Mouse (Mus musculus) naive thymus-derived CD4-positive, alpha-beta T cell, adult 2 months (primary cell): ENCODE measurements around the gene Clp1.
"Not testable (repeated sequence)": the region's sequence is repeated elsewhere in the genome, so short reads cannot be mapped to it uniquely, and the experiment has no call there.

Experiments used
- DNase-seq: peaks from one replicate; pipeline ENCODE4 v3.0.0-alpha.2; 2011; ENCODE audit warnings: low read depth

The Clp1 gene

DNA sequence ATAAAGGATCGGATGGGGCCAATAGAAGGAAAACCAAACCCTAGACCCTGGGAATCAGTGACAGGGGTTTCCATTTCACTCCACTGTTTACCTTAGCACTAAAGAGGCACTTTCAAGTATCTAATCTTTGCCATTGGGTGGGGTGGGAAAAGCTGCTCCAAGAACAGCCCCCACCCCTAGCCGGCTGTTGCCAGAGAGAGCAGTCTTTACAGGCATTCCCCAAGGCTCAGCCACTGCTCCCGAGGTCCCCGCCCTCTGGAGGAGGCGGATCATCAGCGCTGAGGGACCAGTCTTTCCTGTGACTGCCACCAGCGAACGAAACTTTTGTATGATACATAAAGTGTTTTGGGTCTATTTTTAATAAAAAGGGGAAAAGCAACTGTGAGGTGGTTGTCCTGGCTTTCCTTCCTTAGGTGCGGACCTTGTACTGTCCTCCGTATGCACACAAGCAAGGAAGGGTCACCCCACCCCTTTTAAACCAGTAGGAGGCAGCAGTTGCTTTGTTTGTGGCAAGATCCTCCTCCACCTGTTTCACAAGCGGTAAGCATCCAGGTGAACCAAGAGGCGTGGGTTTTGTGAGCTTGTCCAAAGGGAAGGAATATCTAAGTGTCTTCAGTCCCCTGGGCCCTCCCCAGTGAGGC, 11.2 kb upstream of the Clp1 start:
- DNase-seq: no peak

DNA sequence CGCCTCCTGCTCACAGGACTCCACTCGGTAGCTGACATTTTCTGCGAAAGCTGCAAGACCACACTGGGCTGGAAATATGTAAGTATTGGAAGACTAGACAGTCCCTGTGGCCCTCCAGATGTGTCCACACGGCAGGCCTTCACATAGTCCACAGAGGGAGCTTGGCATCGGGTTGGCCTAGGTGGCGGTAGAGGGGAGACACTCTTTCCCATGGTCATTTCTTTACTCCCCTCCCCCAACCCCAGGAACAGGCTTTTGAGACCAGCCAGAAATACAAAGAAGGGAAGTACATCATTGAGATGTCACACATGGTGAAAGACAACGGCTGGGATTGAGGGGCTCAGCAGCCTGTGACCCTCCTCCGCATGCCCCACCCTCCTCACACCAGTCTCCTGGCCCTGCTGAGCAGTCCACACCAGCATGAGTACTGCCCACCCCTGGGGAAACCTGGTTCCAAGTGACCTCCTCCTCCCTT, 10.3 kb upstream of the Clp1 start:
- DNase-seq: no peak

DNA sequence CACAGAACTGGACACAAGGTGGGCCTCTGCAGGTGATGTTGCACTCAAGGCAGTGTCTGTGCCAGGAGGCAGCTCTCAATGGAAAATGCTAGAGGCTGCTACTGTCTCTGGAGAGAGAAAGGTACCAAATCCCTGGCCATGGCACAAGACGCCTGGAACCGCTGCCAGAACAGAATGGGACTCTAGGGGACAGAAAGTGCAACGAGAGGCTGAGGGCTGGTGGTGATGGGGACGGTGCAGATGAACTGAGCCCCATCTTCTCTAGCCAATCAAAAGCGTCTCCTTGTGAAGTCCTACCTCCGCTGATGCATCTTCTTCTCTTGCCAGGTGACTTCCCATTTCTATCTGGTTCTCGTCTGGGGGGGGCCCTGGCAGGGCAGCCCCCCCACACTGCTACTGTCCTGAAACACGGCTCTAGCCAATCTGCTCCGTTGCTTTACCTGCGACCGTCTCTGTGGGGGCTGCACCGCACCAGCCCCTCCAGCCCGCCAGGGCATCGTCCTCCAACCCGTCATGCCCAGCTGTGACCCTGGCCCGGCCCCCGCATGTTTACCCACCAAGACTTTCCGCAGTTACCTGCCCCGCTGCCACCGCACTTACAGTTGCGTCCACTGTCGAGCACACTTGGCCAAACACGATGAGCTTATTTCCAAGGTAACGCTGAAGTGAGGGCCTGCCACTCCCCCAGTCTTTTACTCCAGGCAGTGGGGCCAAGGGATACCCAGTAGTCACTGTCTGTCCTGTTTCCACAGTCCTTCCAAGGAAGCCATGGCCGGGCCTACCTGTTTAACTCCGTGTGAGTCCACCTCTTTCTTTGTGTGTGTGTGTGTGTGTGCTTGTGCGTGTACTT, 9.4 kb upstream of the Clp1 start:
- no peak for DNase-seq

DNA sequence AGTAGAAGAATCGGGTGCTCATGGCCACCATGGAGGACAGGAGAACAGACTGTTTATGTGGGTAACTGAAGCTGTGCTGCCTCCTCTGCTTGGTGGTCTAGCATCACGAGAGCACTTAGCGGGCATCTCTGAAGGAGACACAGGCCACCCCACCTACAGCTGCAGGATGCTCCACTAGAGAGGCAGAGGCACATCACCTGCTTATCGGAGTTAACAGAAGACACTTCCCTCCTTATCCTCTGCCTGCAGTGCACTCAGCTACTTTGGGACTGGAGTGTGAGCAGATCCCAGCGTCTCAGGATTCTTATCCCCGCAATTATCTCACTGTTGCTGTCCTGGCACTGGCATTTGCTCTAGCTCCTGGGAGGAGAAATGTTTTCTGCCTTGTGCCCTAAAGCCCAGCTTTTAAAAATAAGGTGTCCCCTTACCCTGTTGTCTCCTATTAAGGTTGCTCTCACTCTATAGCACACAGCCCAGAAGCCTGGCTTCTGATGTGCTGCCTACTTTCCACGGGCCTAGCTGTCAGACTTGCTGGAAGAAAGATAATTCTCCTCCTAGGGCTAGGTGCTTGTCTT, 8.3 kb upstream of the Clp1 start:
- DNase-seq: no peak

DNA sequence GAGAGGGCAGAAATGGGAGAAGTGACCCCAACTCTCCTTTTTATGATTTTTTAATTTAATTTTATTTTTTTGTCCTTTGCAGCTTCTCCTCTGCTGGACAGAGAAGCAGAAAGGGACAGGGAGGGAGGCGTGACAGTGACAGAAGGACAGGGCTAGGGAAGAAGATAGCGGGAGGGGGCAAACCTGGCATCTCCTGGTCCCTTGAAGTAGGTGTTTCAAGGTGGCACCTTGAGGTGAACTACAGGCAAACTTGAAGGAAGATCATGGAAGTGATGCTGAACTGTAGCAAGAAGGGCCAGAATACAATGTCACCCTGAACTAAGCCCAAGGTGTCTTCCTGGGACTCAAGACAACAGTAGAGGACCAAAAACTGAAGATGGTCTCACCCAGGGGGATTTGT, 7.8 kb upstream of the Clp1 start:
- DNase-seq: no peak

DNA sequence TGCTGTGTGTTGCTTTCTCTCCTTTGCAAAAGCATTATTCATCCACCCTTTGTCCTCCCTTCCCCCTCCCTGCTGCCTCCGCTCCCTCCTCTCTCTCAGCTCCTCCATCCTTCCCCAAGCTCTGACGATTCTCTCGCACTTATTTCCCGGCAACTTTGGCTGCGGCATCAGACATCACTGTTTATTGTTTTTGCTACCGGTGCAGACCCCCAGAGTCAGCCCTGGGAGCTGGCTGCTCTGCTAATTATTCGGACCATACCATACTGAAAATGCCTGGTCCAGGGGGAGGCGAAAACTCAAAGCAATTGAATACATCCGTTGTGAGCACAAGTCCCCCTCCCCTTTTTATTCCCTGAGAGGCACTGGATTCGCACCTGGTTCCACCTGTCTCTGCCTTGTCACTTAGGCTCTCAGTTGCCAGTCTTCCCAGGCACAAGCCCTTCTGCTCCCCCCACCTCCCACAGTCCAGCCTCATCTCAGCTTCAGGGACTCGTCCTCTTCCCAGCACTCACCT, 7.3 kb upstream of the Clp1 start:
- no peak for DNase-seq

DNA sequence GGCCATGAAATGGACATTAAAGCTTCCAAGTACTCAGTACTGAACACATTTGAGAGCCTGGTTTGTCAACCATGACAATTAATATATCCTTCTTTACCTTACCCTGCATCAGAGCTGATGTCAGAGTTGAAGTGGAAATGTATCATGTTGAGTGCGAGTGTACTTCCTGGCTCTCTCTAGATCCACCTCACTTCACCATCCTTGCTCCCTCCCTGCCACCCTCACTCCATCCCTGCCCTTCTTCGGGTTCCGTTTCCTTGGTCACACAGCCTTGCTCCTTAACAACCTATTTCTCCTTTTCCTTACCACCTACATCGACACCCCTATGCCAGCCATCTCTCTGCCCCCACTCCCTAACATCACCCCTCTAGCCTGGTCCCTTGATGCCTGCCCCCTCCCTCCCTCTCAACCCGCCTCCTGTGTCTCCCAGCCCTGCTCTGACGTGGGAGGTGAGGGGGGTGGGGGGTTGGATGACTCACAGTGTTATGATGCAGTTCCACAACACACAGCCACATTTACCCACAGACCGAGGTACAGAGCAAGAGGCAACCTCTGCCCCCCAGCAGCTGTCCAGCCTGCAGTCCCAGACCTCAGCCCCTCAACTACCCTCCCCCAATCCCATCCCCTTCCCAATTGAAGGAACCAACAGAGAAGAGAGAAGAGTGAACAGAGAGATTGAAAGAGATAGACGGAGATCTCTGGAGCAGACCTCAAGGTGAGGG, 6.6 kb upstream of the Clp1 start, which contains the start of gene Ypel4:
Gene Ypel4, plus strand, starts transcription at position 480 of the 722 bp plus-strand sequence.
- DNase-seq: peak; percentile 58

DNA sequence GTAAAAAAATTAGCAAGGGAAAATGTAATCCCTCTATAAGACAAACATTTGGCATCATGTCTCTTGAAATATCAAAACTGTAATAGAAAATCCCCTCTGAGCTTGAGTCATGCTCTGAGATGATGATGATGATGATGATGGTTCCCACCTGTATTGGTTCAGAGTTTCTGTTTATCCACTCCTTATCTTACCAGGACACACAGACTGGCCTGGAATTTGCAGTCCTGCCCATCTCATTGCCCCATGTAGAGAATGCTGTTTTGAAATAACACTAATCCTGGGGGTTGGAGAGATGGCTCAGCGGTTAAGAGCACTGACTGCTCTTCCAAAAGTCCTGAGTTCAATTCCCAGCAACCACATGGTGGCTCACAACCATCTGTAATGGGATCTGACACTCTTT, 5.2 kb upstream of the Clp1 start:
- DNase-seq: no peak

DNA sequence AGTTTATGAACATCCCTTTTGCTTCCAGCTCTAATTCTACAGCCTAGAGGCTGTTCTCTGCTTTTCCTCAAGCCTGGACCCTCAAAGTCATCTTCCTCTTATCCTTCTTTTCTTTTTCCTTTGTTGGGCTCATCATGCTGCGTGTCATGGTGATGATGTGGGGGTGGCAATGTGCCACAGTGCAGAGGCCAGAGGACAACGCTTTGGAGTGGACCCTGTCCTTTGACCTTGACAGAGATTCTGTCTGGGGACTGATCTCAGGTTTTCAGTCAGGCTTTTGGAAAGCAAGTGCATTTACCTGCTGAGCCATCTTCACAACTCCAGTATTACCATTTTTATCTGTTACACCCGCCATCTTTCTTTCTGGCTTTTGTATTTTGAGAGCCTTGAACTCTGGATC, 4.1 kb upstream of the Clp1 start:
- DNase-seq: no peak

DNA sequence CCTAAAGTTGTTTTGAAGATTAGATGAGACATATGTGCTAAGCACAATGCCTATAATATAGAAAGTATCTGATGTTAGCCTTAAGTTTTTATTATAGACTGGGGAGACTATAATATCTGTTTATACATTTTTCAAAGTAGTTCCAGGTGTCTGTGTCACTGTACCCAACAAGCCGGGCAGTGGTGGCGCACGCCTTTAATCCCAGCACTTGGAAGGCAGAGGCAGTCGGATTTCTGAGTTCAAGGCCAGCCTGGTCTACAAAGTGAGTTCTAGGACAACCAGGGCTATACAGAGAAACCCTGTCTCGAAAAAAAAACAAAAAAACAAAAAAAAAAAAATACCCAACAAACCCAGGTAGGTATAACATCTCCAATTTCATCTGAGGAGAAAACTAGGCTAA, 1.0 kb upstream of the Clp1 start:
- DNase-seq: not testable (repeated sequence)

DNA sequence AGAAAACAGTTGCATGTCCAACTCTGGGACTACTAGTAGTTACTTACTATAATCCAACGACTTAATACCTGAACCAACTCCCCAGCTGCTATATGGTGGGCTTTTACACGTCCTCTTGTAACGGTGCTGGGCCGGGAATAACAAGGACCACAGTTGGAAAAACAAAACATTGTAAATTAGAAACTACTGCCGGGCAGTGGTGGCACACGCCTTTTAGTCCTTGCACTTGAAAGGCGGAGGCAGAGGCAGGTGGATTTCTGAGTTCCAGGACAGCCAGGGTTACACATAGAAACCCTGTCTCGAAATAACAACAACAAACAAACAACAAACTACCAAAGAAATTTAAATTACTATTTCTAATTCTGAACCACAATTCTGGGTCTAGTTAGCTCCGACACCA, 434 bp downstream of the Clp1 start:
- DNase-seq: peak; percentile 28

DNA sequence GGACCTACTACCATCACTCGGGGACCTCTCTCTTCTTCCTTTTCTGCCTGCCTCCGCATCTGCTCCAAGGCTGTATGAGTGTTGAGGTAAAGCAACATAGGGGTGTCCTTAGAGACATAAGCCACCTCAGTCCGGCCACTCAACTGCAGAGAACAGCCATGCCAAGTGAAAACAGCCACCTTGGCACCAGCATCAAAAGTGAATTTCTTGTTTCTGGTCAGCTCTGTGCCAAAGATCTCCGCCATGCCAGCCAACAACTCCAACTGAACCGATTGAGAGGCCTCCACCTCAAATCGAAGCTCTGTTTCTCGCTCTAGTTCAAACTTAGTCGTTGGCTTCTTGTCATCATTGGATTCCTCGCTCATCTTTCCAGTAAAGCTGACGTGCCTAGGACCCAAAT, 1.4 kb downstream of the Clp1 start:
- DNase-seq: no peak

DNA sequence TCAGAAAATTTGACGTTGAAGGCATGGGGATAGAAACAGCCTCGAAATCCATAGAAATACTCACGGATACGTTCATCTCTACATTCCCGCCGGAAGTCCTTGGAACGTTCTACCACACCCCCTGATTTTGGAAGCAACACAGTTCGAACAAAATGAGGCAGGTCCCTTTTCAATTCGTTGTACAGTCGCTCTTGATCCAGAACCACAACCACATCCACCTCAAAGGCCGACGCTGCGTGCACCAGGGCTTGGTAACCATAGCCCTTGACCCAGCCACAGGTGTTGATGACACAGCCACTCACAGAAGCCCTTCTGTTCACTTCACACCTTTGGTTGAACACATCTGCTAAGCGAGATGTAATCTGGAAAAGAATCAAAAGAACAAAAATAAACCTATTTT, 3.3 kb downstream of the Clp1 start:
- no peak for DNase-seq

DNA sequence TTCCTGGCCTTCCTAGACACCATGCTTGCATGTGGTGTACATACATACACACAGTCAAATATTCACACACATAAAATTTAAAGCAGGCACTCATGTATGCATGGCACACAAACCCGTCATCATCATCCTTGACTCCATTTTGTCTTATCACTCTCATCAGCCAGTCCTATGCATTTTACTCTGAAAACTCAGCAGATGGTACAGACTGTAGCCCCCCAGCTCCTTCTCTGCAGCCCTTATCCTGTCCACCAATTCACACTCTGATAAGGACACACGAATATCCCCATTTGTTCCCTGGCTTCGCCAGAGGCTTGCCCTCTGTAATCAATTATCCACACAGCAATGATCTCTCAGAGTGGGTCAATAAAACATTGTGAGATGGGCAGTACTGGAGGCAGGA, 6.0 kb downstream of the Clp1 start:
- DNase-seq: no peak

DNA sequence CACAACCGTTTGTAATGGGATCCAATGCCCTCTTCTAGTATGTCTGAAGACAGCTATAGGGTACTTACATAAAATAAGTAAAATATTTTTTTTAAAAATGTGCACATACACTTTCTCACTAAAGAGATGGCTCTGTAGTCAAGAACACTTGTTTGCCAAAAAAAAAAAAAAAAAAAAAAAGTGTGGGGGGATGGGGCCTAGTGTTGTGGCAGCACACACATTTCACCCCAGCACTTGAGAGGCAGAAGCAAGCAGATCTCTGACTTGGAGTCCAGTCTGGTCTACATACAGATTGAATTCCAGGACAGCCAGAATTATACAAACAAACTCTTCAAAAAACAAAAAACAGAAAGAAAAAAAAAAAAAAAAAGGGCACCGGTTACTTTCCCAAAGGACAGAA, 6.4 kb downstream of the Clp1 start:
- DNase-seq: no peak

DNA sequence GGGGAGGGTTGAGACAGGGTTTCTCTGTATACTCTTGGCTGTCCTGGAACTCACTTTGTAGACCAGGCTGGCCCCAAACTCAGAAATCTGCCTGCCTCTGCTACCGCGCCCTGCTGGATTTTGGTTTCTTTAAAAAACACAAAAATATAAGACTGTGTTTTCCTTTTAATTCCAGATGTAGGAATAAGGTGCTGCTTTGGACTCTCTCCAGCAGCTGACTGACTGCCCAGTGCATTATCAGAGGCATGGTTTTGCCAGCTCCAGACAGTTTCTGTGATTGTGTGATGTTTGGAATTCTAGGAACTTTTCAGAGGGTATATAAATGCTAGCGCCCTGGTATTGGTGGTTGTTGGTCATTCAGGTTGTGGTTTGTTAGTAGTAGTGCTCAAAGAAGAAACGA, 9.8 kb downstream of the Clp1 start:
- no peak for DNase-seq

DNA sequence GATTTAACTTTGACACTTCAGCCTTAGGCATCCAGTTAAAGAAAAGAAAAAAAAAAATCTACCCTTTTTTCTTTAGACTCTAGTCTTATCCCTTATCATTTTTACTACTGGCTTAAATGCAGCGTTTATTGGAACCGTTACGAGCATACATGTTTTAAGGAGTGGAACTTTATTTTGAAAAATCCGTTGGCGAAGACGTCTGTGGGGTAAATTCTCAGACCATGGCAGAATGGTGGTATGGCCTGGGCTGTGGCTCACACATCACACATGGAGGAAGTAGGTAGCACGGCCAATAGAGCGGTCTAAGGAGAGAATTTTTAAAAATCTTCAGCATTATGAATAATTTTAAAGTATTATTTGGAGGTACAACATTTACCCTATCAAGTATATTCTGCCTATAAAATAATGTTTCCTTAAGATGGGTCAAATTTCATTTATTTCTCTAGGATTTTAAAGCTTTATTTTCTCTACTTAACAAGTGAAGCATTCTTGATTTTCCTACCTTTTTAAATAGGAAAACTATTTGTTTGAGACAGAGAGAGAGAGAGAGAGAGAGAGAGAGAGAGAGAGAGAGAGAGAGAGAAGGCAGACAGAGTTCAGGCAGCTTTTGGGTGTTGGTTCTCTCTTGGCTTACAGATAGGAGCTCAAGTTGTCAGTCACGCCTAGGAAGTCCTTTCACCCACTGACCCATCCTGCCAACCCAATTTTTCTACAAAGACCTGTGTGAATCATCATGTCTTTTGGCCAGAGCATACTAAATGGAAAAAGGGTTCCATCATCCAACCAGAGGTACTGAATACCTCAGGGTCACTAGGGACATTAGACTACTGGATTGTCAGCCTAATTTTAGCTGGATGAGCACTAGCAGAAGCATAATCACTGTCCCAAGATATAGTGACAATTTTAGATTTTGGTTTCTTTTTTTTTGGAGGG, 10.5 kb downstream of the Clp1 start:
- no peak for DNase-seq

DNA sequence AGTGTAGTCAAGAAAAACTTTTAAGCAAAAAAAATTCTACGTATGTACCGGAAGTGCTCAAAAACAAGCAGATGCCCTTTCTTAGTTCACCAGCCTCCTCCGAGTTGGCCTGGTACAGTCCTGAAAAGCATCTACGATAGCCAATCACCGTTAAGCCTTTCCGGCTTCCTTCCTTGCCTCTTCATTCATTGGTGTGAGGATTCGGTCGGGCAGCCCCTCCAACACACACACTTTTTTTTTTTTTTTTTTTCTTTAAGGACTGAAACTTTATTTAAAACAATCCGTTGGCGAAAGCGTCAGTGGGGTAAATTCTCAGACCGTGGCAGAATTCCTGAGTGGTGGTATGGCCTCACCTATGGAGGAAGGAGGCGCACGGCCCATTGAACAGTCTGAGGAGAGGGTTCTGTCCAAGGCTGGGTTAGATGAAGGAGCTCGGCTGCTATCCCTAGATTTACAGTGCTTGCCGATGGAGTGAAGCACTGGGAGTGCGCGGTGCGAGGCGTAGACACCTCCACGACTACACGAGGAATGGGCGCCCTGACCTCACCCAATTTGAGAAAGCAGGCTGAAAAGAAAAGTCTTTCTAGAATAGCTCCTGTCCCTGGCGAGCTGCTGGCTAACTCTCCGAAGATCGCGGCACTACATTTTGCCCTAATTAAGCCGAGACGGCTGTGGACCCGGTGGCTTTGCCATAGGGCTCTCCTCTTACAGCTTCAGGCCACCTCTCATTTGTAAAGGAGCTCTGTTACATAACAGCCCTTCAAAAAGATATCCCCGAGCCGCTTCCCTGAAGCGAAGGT, 11.4 kb downstream of the Clp1 start:
- no peak for DNase-seq

DNA sequence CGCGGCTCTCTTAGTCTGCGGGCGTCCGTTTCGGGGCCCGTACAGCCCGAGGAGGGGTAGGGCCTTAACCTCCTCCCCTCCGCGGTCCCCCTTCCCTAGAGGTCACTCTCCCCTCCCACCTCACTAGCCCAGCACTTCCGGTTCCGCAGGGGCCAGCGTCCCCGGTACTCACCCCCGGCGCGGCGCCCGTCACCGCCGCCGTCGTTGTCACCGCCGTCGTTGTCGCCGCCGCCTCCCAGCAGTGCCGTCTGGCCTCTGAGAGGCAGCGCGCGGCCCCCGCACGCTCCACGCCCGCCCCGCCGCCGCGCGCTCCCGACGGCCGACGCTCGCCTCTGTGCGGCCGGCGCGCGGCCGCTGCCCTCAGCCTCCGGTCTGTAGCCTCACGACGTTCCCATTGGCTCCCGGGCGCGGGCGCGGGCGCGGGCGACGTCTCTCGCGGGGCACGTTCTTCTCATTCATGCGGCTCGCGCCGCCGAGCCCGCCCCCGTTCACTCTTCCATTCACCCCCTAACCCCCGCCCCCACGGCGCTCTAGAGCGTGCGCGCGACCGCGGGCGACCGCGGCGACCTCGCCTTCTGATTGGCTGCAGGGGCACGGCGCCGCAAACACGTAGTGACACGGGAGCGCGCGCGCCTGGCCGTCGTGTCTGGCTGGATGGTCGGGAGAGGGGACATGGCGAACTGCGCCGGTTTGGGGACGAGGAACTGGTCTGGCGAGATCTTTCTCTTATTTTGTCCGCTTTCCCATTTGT, 12.2 kb downstream of the Clp1 start, which contains the start of gene Zdhhc5:
Gene Zdhhc5, minus strand, starts transcription at position 370 of the 751 bp plus-strand sequence.
- peak; percentile 99 for DNase-seq

DNA sequence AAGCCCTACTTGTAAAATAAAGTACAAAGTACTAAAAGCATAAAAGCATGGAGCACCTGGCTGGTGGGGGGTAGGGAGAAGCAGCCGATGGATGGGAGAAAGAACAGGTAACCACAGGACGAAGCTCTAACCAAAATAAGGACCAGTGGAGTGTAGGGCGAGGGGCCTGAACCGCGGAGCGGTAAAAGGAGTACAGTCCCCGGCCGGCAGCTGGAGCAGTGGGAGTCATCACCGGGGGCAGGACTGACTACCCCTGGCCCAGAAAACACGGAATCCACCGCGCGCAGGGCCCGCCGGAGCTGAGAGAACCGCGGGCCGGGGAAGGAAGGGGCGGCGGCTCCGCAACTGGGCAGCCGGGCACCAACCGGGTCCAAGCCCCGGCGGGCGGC, 12.7 kb downstream of the Clp1 start:
- no peak for DNase-seq
